Mouse (Mus musculus) limb, embryonic 15.5 days (tissue): ENCODE measurements around the gene Lrmda. TPM values are rescaled to one million over a fixed set of nuclear protein-coding genes. Genes with fewer than 3 reads are reported as not detected.
A peak's percentile ranks its signal among the peaks of the same experiment; 100 is the strongest.

Source experiments
- ATAC-seq: fragments of 200-750 bp; cut with Nextera tagmentation; 2 replicates; pipeline ENCODE4 v1.8.0; 2017; ENCODE audit warnings: low read depth, moderate TSS enrichment; ENCODE audit not compliant: insufficient number of reproducible peaks, low FRiP score, low TSS enrichment
- H3K27ac ChIP-seq: fragments of 300-500 bp; sonication (generic); 2 replicates; pipeline ENCODE4 v1.5.1; 2015; ENCODE audit warnings: moderate library complexity, mild to moderate bottlenecking, inconsistent platforms
- H3K27me3 ChIP-seq: fragments of 300-500 bp; sonication (generic); 2 replicates; pipeline ENCODE4 v1.6.1; 2015; ENCODE audit warnings: inconsistent platforms
- H3K36me3 ChIP-seq: fragments of 300-500 bp; sonication (generic); 2 replicates; pipeline ENCODE4 v1.6.1; 2015; ENCODE audit warnings: inconsistent platforms
- H3K4me1 ChIP-seq: fragments of 300-500 bp; sonication (generic); 2 replicates; pipeline ENCODE4 v1.6.1; 2015; ENCODE audit warnings: inconsistent platforms
- H3K4me2 ChIP-seq: fragments of 300-500 bp; sonication (generic); 2 replicates; pipeline ENCODE4 v1.6.1; 2015; ENCODE audit warnings: mild to moderate bottlenecking, inconsistent platforms
- H3K4me3 ChIP-seq: fragments of 300-500 bp; sonication (generic); 2 replicates; pipeline ENCODE4 v1.5.1; 2015; ENCODE audit warnings: mild to moderate bottlenecking, inconsistent platforms
- H3K9ac ChIP-seq: fragments of 300-500 bp; sonication (generic); 2 replicates; pipeline ENCODE4 v1.6.1; 2015; ENCODE audit warnings: inconsistent platforms
- H3K9me3 ChIP-seq: fragments of 300-500 bp; sonication (generic); 2 replicates; pipeline ENCODE4 v1.6.1; 2016; ENCODE audit warnings: inconsistent platforms
- WGBS: fragments of 180-500 bp; shearing (Covaris S2); methylation state at CpG from one replicate; pipeline ENCODE4 v1.1.7; 2015; 5-methylcytosine and 5-hydroxymethylcytosine counted together
- polyA plus RNA-seq: library from polyadenylated mRNA; unstranded; fragments of >200 nt; fragmentation: Nextera tagmentation; extraction: Ambion mirVana; gene quantifications from 2 replicates; pipeline ENCODE4 v1.2.1, GENCODE M21; 2015

Gene Lrmda
- polyA plus RNA-seq, 1 experiment from 2014 or later: 0.17 TPM

- H3K27me3 ChIP-seq: no peaks in the 10 kb centered on the region
- H3K36me3 ChIP-seq: no peaks in the 10 kb centered on the region
- ATAC-seq: no peak
- H3K4me2 ChIP-seq: no peak overlapping the region
- no peaks in the 10 kb centered on the region for H3K9me3 ChIP-seq
- H3K27ac ChIP-seq: no peak overlapping the region
- H3K4me1 ChIP-seq: no peaks in the 10 kb centered on the region
- H3K9ac ChIP-seq: no peak overlapping the region
- no peak overlapping the region for H3K4me3 ChIP-seq
Observed at GRCm38 (mm10) chr14:22949466-22949865, 930.0 kb downstream of the Lrmda start.

DNA sequence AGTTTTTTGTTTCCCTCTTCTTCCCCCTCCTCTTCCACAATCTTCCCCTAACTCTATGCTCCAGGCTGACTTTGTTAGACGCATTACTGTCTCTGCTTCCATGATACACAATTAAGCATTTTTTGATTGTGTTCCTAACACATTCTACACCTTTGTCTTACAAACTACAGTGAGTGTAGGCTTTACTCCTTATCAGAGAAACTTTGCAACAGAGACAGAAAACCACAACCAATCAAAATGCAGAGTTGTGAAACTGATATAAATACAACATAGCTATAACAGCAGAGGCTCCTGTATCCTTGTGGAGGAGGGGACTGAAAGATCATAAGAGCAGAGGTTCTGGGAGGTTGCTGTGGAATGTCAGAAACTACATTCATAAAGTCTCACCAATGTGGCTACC lies 933.5 kb downstream of the Lrmda start:
- no peak for ATAC-seq
- 88% methylated on average over 1 of the region's 1 CpGs for WGBS

GRCm38 (mm10) chr14:22960166-22960565 lies 940.7 kb downstream of the Lrmda start:
- H3K4me1 ChIP-seq: no peaks in the 10 kb centered on the region
- H3K27ac ChIP-seq: no peak overlapping the region; the same call in 1 of the 2 replicates
- no peaks in the 10 kb centered on the region for H3K9me3 ChIP-seq
- H3K9ac ChIP-seq: no peak overlapping the region
- no peaks in the 10 kb centered on the region for H3K36me3 ChIP-seq
- H3K4me2 ChIP-seq: no peak overlapping the region
- H3K4me3 ChIP-seq: no peak overlapping the region
- 54% methylated on average over 1 of the region's 1 CpGs for WGBS
- no peak for ATAC-seq
- H3K27me3 ChIP-seq: no peaks in the 10 kb centered on the region

More for the DNA sequence above, 933.5 kb downstream of the Lrmda start:
- Histone ChIP-seq H3K4me2 (no peak overlapping the region), H3K27ac (no peak overlapping the region), H3K4me3 (no peak overlapping the region), H3K27me3 (no peaks in the 10 kb centered on the region), H3K36me3 (no peaks in the 10 kb centered on the region), H3K4me1 (no peaks in the 10 kb centered on the region), H3K9me3 (no peaks in the 10 kb centered on the region), H3K9ac (no peak overlapping the region)

- Histone ChIP-seq H3K4me1 (no peaks in the 10 kb centered on the region), H3K4me2 (no peak overlapping the region), H3K9ac (no peak overlapping the region), H3K27ac (no peak overlapping the region), H3K27me3 (no peaks in the 10 kb centered on the region), H3K9me3 (no peaks in the 10 kb centered on the region), H3K36me3 (no peaks in the 10 kb centered on the region), H3K4me3 (no peak overlapping the region)
- WGBS: 68% methylated on average over 9 of the region's 9 CpGs
- no peak for ATAC-seq
Observed at GRCm38 (mm10) chr14:22964796-22965660, 945.5 kb downstream of the Lrmda start.

DNA sequence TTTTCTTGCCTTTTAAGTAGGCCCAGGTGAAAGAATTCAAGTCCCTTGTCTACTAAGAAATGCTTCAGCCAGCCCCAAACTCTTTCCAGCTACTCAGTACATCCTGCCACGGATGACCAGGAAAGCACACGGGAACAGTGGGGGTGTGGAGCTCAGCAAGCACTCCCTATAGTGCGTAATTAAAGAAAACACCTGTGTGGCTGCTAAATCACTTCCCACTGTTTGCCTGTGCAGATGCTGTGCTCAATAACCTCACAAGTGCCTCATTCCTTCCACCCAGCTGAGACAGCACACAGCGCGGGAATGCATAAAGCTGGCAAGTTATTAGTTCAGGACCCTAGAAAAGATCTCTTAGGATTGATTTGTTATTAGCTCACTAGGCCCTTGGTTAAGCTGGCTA lies 949.2 kb downstream of the Lrmda start:
- Histone ChIP-seq H3K4me3 (no peak overlapping the region), H3K4me1 (no peaks in the 10 kb centered on the region), H3K9ac (no peak overlapping the region), H3K9me3 (no peaks in the 10 kb centered on the region), H3K4me2 (no peak overlapping the region), H3K36me3 (no peaks in the 10 kb centered on the region), H3K27ac (no peak overlapping the region), H3K27me3 (no peaks in the 10 kb centered on the region)
- ATAC-seq: no peak
- WGBS: 31% methylated on average over 5 of the region's 5 CpGs

DNA sequence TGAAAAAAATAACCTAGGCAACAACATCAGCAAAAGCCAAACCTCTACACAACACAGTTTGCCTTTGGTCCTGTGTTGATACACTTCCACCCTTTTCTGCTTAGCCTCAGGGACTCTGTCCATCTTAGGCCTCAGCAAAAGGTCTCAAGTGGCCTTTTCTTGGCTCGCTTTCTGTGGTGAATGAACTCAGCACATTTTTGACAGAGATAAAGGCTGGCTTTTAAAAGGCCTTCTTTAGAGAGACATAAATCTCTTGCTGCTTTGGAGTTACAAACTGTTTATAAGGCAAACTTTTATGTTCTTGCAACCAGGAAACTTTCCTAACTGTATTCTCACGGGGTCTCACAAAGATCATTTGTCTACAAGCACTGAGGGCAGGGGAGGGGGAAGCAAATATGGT lies 967.2 kb downstream of the Lrmda start:
- H3K9me3 ChIP-seq: no peaks in the 10 kb centered on the region
- H3K4me3 ChIP-seq: no peak overlapping the region
- H3K9ac ChIP-seq: no peak overlapping the region
- H3K4me2 ChIP-seq: no peak overlapping the region
- H3K36me3 ChIP-seq: no peaks in the 10 kb centered on the region
- H3K4me1 ChIP-seq: no peaks in the 10 kb centered on the region
- no peak for ATAC-seq
- H3K27ac ChIP-seq: no peak overlapping the region
- 66% methylated on average over 2 of the region's 2 CpGs for WGBS
- H3K27me3 ChIP-seq: no peaks in the 10 kb centered on the region

DNA sequence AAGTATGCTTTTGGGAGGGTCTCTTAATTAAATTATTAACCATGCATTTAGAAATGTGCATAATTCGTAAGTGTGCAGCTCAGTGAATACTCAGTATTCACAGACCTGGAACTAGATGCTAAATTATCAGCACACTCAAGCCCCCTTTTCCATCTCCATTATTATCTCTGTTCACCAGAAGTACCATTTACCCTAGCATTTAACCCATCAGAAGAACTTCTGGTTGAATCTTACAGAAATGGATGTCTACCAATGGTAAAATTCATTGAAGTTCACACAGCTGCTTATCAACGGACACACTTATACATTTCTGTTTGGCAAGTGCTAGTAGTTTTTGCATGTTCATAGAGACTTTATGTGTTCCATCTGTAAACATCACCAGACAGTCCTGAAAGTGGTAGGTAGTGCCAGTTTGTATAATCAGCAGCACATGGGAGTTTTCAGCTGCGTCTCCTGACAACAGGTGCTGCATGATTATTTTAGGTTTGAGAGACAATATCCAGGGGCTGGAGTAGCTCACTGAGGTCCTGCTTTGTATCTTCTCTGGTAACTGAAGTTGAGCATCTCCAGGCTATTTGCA lies 968.7 kb downstream of the Lrmda start:
- Histone ChIP-seq H3K9me3 (no peaks in the 10 kb centered on the region), H3K27me3 (no peaks in the 10 kb centered on the region), H3K4me3 (no peak overlapping the region), H3K27ac (no peak overlapping the region), H3K36me3 (no peaks in the 10 kb centered on the region), H3K4me2 (no peak overlapping the region), H3K9ac (no peak overlapping the region), H3K4me1 (no peaks in the 10 kb centered on the region)
- WGBS: 73% methylated on average over 3 of the region's 3 CpGs
- no peak for ATAC-seq

- ATAC-seq: 0 out of 2 replicates have a peak, but pooled peaks have one; percentile 44
- no peak overlapping the region for H3K9ac ChIP-seq
- WGBS: 22% methylated on average over 8 of the region's 8 CpGs
- H3K27me3 ChIP-seq: no peaks in the 10 kb centered on the region
- peaks cover 9% of the 10 kb centered on the region; the same call in 1 of the 2 replicates for H3K4me1 ChIP-seq
- no peaks in the 10 kb centered on the region for H3K9me3 ChIP-seq
- no peaks in the 10 kb centered on the region for H3K36me3 ChIP-seq
- H3K4me3 ChIP-seq: no peak overlapping the region
- no peak overlapping the region for H3K4me2 ChIP-seq
- H3K27ac ChIP-seq: peak overlapping the region; percentile 7; the same call in 1 of the 2 replicates
Observed at GRCm38 (mm10) chr14:22995184-22995935, 975.8 kb downstream of the Lrmda start.

DNA sequence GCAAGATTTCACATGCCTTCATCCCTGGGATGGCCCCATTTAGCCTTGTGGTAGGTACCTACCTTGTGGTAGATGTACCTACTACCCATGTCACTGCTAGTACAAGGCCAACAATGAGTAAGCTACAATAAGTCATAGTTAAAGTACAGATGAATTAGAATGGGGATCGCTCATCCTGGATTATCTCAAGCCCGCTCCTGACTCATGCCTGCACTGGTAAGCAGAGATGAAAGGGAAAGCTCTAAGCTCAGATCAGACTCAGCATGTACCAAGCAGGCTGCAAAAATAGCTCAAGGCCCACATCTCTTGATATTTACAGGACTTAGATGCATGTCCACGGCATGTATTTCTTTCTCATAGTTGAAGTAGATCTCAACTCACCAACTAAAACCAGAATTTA lies 979.4 kb downstream of the Lrmda start:
- Histone ChIP-seq H3K36me3 (no peaks in the 10 kb centered on the region), H3K27me3 (no peaks in the 10 kb centered on the region), H3K27ac (no peak overlapping the region), H3K4me2 (no peak overlapping the region), H3K9me3 (no peaks in the 10 kb centered on the region), H3K9ac (no peak overlapping the region), H3K4me3 (no peak overlapping the region), H3K4me1 (peaks cover 9% of the 10 kb centered on the region; the same call in 1 of the 2 replicates)
- 85% methylated on average over 3 of the region's 3 CpGs for WGBS
- no peak for ATAC-seq

GRCm38 (mm10) chr14:23011989-23012388 lies 992.5 kb downstream of the Lrmda start:
- ATAC-seq: no peak
- Histone ChIP-seq H3K27me3 (no peaks in the 10 kb centered on the region), H3K36me3 (no peaks in the 10 kb centered on the region), H3K4me1 (peaks cover 19% of the 10 kb centered on the region), H3K4me2 (no peak overlapping the region), H3K27ac (no peak overlapping the region), H3K9ac (no peak overlapping the region), H3K4me3 (no peak overlapping the region), H3K9me3 (no peaks in the 10 kb centered on the region)
- WGBS: 76% methylated on average over 1 of the region's 1 CpGs

DNA sequence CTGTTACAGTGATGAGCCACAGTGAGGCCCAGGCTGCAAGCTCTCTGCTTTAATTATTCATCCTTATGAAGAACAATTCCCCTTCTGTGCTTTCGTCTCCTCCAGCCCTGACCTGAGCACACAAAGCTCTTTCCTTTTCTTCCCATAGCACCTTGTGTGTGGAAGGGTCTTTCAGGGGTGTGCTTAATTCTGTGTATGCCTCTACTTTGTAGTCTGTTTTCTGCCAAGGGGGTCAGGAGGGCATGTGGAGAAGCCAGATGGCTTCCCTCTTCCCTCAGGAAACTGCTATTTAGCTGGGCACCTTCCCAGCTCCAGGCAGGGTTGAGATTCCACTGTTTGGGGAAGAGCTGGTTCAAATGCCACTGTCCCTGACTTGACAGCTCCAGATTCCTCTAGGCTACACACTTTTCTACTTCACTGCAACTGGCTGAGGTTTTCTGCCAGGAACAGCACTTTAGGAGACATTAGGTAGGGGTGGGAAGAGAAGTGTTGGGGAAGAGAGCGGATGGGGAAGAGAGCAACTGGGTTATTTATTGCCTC lies 995.3 kb downstream of the Lrmda start:
- H3K4me3 ChIP-seq: no peak overlapping the region
- H3K9me3 ChIP-seq: no peaks in the 10 kb centered on the region
- H3K9ac ChIP-seq: no peak overlapping the region
- ATAC-seq: no peak
- H3K27ac ChIP-seq: peak overlapping the region; percentile 80
- no peak overlapping the region; the same call in 1 of the 2 replicates for H3K4me2 ChIP-seq
- WGBS: 44% methylated on average over 2 of the region's 2 CpGs
- peaks cover 19% of the 10 kb centered on the region for H3K4me1 ChIP-seq
- no peaks in the 10 kb centered on the region for H3K27me3 ChIP-seq
- H3K36me3 ChIP-seq: no peaks in the 10 kb centered on the region
